ENCODE assay signal across 8 mouse cellular contexts in genomic region chr10:99577041-99577681, GRCm38 (mm10).
A peak's percentile ranks its signal among the peaks of the same experiment; 100 is the strongest.
DNase-seq lines count a peak whose midpoint lies in the region; ATAC-seq and TF ChIP-seq lines count a peak whose summit lies in the region.

No protein-coding gene starts in this region.

- H3K36me3 ChIP-seq in heart, postnatal 0 days (replicated peaks; ENCODE audit: control insufficient read depth, insufficient read depth, low read length) = no peaks in the 10 kb centered on the region
- H3K36me3 ChIP-seq in ES-Bruce4 (ENCODE audit: control insufficient read depth, insufficient read depth, low read length, poor library complexity, severe bottlenecking) = no peaks in the 10 kb centered on the region
- no peaks in the 10 kb centered on the region for H3K36me3 ChIP-seq in forebrain, embryonic 15.5 days
- H3K36me3 ChIP-seq in kidney, embryonic 15.5 days = no peaks in the 10 kb centered on the region

- H3K4me1 ChIP-seq in heart, postnatal 0 days (ENCODE audit: control insufficient read depth, insufficient read depth) = no peaks in the 10 kb centered on the region
- no peaks in the 10 kb centered on the region for H3K4me1 ChIP-seq in ES-Bruce4 (ENCODE audit: control insufficient read depth, insufficient read depth, low read length)
- peaks cover 12% of the 10 kb centered on the region for H3K4me1 ChIP-seq in forebrain, embryonic 15.5 days
- peaks cover 19% of the 10 kb centered on the region; the same call in 1 of the 2 replicates for H3K4me1 ChIP-seq in kidney, embryonic 15.5 days

- ATAC-seq in heart, postnatal 0 days (ENCODE audit: insufficient read depth, low read depth) = no peak
- ATAC-seq in forebrain, embryonic 15.5 days (replicated peaks) = peak; percentile 73; the same call in 1 of the 2 replicates
- peak; percentile 40; the same call in 1 of the 2 replicates for ATAC-seq in kidney, embryonic 15.5 days (replicated peaks; ENCODE audit: low FRiP score)

- DNase-seq in heart, postnatal 0 days (ENCODE audit: low spot score) = peak; percentile 62
- DNase-seq in heart, adult 9 months (ENCODE audit: low spot score in 2 of 2) = no peak
- DNase-seq in cerebellum, adult 11 months = peak; percentile 19
- peak; percentile 76 for DNase-seq in lung, postnatal 10 days
- DNase-seq in skeletal muscle tissue, adult 2 months (ENCODE audit: low read depth, low spot score) = peak; percentile 37

- 25% methylated on average over 12 of the region's 12 CpGs for WGBS in heart, postnatal 0 days
- WGBS in forebrain, embryonic 15.5 days = 33% methylated on average over 12 of the region's 12 CpGs
- WGBS in kidney, embryonic 15.5 days = 20% methylated on average over 12 of the region's 12 CpGs

- no peak for TF ChIP-seq POLR2A in ES-Bruce4 (IDR thresholded peaks at IDR 0.05; ENCODE audit: insufficient read depth, low read length)

- H3K4me2 ChIP-seq in heart, postnatal 0 days (ENCODE audit: low read depth, low read length) = no peak overlapping the region
- H3K4me2 ChIP-seq in forebrain, embryonic 15.5 days (replicated peaks) = no peak overlapping the region
- no peak overlapping the region for H3K4me2 ChIP-seq in kidney, embryonic 15.5 days

- no peaks in the 10 kb centered on the region for H3K27me3 ChIP-seq in heart, postnatal 0 days (ENCODE audit: control insufficient read depth, insufficient read depth, low read length)
- H3K27me3 ChIP-seq in ES-Bruce4 (ENCODE audit: control insufficient read depth, insufficient read depth, low read length, poor library complexity, severe bottlenecking) = no peaks in the 10 kb centered on the region
- H3K27me3 ChIP-seq in forebrain, embryonic 15.5 days = peaks cover 3% of the 10 kb centered on the region; the same call in 1 of the 2 replicates
- H3K27me3 ChIP-seq in kidney, embryonic 15.5 days = no peaks in the 10 kb centered on the region

- no peak overlapping the region for H3K4me3 ChIP-seq in heart, postnatal 0 days (ENCODE audit: low read depth, low read length)
- H3K4me3 ChIP-seq in ES-Bruce4 (ENCODE audit: low read depth, low read length) = no peak overlapping the region
- H3K4me3 ChIP-seq in forebrain, embryonic 15.5 days = no peak overlapping the region
- H3K4me3 ChIP-seq in kidney, embryonic 15.5 days (replicated peaks) = no peak overlapping the region

- H3K9me3 ChIP-seq in heart, postnatal 0 days (replicated peaks; ENCODE audit: control insufficient read depth, low read length) = no peaks in the 10 kb centered on the region
- H3K9me3 ChIP-seq in ES-Bruce4 (replicated peaks; ENCODE audit: control insufficient read depth, insufficient read depth, low read length, poor library complexity, severe bottlenecking) = no peaks in the 10 kb centered on the region
- H3K9me3 ChIP-seq in forebrain, embryonic 15.5 days = no peaks in the 10 kb centered on the region
- no peaks in the 10 kb centered on the region for H3K9me3 ChIP-seq in kidney, embryonic 15.5 days (replicated peaks)

- no peak overlapping the region for H3K27ac ChIP-seq in heart, postnatal 0 days (ENCODE audit: low read depth)
- H3K27ac ChIP-seq in ES-Bruce4 (ENCODE audit: insufficient read depth, low read length) = no peak overlapping the region
- H3K27ac ChIP-seq in forebrain, embryonic 15.5 days (replicated peaks) = no peak overlapping the region
- H3K27ac ChIP-seq in kidney, embryonic 15.5 days = no peak overlapping the region

- H3K9ac ChIP-seq in heart, postnatal 0 days (replicated peaks; ENCODE audit: low read depth, low read length) = no peak overlapping the region
- H3K9ac ChIP-seq in ES-Bruce4 (ENCODE audit: low read depth, poor library complexity, severe bottlenecking) = no peak overlapping the region
- no peak overlapping the region for H3K9ac ChIP-seq in forebrain, embryonic 15.5 days (replicated peaks)
- H3K9ac ChIP-seq in kidney, embryonic 15.5 days = no peak overlapping the region

- TF ChIP-seq CTCF in heart, postnatal 0 days (IDR thresholded peaks at IDR 0.05; ENCODE audit: low read depth) = peak; percentile 96
- peak; percentile 69 for TF ChIP-seq CTCF in ES-Bruce4 (IDR thresholded peaks at IDR 0.05; ENCODE audit: low read depth, low read length)

- no peak for TF ChIP-seq EP300 in heart, postnatal 0 days (IDR thresholded peaks at IDR 0.05; ENCODE audit: low read depth)
- no peak for TF ChIP-seq EP300 in ES-Bruce4 (IDR thresholded peaks at IDR 0.05; ENCODE audit: insufficient read depth, low read depth, low read length)

Comparison
In these comparisons a context has a peak if more than half of its experiments do, and no peak if none do; other contexts are left out.
1. DNase-seq: peak in heart, postnatal 0 days (single experiment), cerebellum, adult 11 months (single experiment), lung, postnatal 10 days (single experiment) and skeletal muscle tissue, adult 2 months (single experiment); none in heart, adult 9 months (0 of 2).